ENCODE assay signal across 20 mouse cellular contexts in genomic region chr12:104459377-104459776, GRCm38 (mm10). TPM values are rescaled to one million over a fixed set of nuclear protein-coding genes. Genes with fewer than 3 reads are reported as not detected.
DNase-seq lines count a peak whose midpoint lies in the region; TF ChIP-seq lines count a peak whose summit lies in the region.
"Had no signal": no experiment of that assay in that cellular context is flagged by ENCODE, and none has a peak within 500 bp of the region (broad histone marks: within the 10 kb centered on the region; RNA-seq: fewer than 3 reads in every experiment).

No protein-coding gene starts in this region.

- no peak overlapping the region for H3K27ac ChIP-seq in layer of hippocampus, adult 2 months
- H3K27ac ChIP-seq: embryonic facial prominence, embryonic 15.5 days; forebrain, embryonic 10.5 days; heart, embryonic 15.5 days; hindbrain, embryonic 10.5 days; lung, embryonic 15.5 days had no signal

- H3K4me3 ChIP-seq in layer of hippocampus, adult 2 months, result no peak overlapping the region
- H3K4me3 ChIP-seq: embryonic facial prominence, embryonic 15.5 days; forebrain, embryonic 10.5 days; heart, embryonic 15.5 days; hindbrain, embryonic 10.5 days; lung, embryonic 15.5 days had no signal

- TF ChIP-seq CTCF in layer of hippocampus, adult 2 months (conservative IDR thresholded peaks at IDR 0.05), result peak; percentile 52

- no peak for DNase-seq in layer of hippocampus, adult 2 months (ENCODE audit: low spot score in 2 of 2)
- DNase-seq in layer of hippocampus, adult 8-10 months (ENCODE audit: low spot score in 2 of 2), result no peak
- DNase-seq in thymus, postnatal 4 days, result peak; percentile 38
- DNase-seq in thymus, adult 18-20 months, result no peak
- peak; percentile 80 for DNase-seq in ZHBTc4 (ENCODE audit: low read depth, low spot score)
- no peak for DNase-seq in right cerebral cortex, adult 2 months (ENCODE audit: low spot score in 2 of 2)
- no peak for DNase-seq in ovary, postnatal 10 days (ENCODE audit: low spot score)
- DNase-seq in adrenal gland, adult (ENCODE audit: inconsistent age in 2 of 2, low spot score in 1 of 2), result no peak
- DNase-seq: adrenal gland, postnatal 36 days; cerebellum, adult 9-10 months; gastrocnemius, postnatal 10 days; heart, adult 18-20 months; midbrain, embryonic 14.5 days; right cerebral cortex, adult 18-20 months had no signal

RNA-seq across cellular contexts. Expression of gene Gsc, which starts 13.8 kb away (rescaled TPM):
- total RNA-seq in layer of hippocampus, adult 2 months (2021), result not detected
- total RNA-seq in layer of hippocampus, adult 8-10 months (2022), result not detected
- total RNA-seq: adrenal gland, postnatal 36 days; heart, adult 18-20 months; megakaryocyte progenitor cell, adult 5-6 weeks had no signal

RNA-seq across cellular contexts. Expression of gene Serpina3n, which starts 52.8 kb away (rescaled TPM):
- total RNA-seq in layer of hippocampus, adult 2 months (2021), result 10 to 100 TPM; 79.6 to 81.5 TPM
- 100 to 1,000 TPM in 2 of 4 experiments, 10 to 100 TPM in 2; 66.0 to 259 (median 118) TPM for total RNA-seq in layer of hippocampus, adult 8-10 months (2022)
- total RNA-seq: megakaryocyte progenitor cell, adult 5-6 weeks had no signal

Comparison
In these comparisons a context has a peak if more than half of its experiments do, and no peak if none do; other contexts are left out.
1. DNase-seq: peak in thymus, postnatal 4 days (single experiment) and ZHBTc4 (single experiment); none in layer of hippocampus, adult 2 months (0 of 2), layer of hippocampus, adult 8-10 months (0 of 2), thymus, adult 18-20 months (0 of 2), right cerebral cortex, adult 2 months (0 of 2), ovary, postnatal 10 days (single experiment) and adrenal gland, adult (0 of 2).